Mouse (Mus musculus) left cerebral cortex, postnatal 4 days (tissue): ENCODE data around the gene Ppp6r2. TPM values are rescaled to one million over a fixed set of nuclear protein-coding genes. Genes with fewer than 3 reads are reported as not detected.

ENCODE experiments used
- DNase-seq: peaks from one replicate; pipeline ENCODE4 v3.0.0-alpha.2; 2022
- intact Hi-C: fragments of 180-260 bp; cut with DNase I; formaldehyde crosslinking; loops from one replicate; pipeline ENCODE4 v1.15.1; 2025
- total RNA-seq, 2 experiments: library from RNA; stranded (reverse); gene quantifications; 2 replicates each; pipeline ENCODE4 v1.2.3; 2021

Ppp6r2 gene
- total RNA-seq, 2 experiments from 2014 or later: 163 to 165 TPM

DNA sequence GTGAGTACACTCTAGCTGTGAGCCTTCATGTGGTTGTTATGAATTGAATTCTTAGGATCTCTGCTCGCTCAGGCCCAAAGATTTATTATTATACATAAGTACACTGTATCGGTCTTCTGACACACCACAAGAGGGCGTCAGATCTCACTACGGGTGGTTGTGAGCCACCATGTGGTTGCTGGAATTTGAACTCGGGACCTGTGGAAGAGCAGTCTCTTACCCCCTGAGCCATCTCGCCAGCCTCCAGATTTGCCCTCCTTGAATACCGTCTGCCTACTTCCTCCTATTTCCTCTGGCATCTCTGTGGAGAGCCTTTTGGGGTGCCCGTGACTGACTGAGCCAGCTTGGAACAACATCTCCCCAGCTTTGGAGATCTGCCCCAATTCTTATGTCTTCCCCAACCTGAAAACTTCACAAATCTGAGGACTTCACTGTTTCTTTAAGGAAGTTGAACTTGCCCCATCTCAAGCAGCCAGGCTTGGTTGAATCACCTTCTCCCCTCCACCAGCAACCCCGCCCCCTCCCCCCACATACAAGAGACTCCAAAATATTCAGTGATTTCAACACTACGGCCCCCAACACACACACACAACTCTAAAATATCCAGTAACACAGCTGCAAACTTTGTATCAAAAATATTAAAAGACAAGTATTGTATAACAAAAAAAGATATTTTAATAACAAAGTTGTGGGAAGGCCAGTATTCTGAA lies 29.6 kb upstream of the Ppp6r2 start:
- peak; percentile 21 for DNase-seq
- intact Hi-C loops: no loop called here

DNA sequence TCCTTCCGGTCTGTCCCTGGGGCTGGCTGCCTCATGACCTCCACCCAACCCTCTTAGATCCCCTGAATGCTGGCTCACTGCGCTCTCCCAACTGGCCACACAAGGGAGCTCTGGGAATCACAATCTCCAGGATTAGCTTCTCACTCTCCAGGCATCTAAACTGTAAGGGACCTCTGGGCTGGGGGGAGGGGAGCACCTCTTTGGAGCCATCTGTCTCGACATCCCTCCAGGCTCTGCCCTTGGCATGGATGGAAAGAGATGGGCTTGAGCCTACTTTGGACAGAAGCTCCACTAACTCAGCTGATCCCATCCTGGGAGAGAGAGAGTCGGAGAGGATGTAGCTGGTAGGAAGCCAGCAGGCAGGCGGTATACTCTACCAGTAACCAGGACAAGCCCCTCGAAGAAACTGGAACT lies 29.0 kb upstream of the Ppp6r2 start:
- intact Hi-C loops: no loop called here
- peak; percentile 88 for DNase-seq

DNA sequence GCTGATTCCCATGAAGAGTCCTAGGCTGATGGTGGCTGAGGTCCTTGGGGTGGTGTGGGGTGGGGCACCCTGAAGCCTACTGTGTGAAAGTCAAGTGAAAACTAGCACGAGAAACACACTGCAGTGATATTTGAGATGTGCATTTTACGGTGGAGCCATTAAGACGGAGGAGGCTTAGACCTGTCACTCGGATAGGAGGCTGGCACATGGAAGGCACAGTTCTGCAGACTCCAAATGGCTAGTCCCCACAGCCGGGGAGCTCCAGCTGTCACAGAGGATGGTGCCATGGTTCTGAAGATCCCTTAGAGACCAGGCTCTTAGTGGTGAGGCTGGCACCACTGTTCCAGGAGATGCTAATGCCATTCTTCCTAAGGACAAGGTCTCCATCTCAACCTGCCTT lies 28.5 kb upstream of the Ppp6r2 start:
- DNase-seq: peak; percentile 64
- intact Hi-C loops: no loop called here

DNA sequence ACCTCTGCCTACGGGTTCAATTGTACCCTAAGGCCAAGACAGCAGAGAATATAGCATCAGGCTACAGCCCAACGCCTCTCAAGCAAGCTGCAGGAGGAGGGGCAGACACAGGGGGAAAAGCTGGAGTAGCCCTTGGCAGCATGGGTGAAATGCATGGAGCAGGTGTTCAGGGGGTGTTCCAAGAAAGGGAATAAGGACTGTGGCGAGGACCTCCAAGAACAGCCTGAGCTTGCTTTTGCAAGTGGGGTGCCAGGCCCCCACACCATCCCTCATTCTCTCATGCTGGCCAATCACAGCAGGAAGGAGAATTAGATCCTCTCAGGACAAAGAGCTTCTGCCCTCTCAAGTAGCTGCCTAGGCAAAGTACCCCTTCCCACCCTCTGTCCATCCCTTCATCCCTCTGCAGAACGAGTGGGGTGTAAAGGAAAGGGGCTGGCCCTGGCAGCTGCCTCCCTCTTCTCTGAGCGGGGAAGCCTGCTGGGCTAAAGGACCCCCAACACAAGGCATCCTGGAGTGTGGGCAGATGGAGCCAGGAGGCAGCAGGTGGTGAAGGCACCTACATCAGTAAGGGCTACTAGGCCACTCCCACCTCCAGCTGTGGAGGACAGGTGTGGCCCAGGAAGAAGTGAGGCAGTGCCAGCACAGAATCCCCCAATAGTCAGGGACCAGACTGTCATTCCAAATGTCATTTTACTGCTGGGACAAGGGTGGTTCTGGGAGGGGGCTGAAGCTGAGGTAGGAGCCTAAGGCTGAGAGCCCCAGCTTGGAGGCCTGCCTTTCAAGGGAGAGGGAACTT lies 27.0 kb upstream of the Ppp6r2 start:
- peak; percentile 83 for DNase-seq

DNA sequence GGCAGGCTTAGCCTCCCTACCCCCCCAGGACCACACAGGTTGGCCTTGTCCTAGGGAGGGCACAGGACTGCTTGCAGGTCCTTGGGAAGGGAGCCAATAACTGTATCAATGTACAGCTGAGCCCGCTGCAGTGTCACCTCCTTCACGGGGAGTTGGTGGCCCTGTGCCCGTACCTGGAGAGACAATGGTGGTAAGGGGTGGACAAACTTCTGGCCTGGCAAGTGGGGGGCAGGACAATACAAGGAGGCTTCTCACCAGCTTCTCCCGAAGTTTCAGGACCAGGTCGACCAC lies 26.5 kb upstream of the Ppp6r2 start:
- intact Hi-C loops: no loop called here
- DNase-seq: peak; percentile 77

More for the DNA sequence above, 27.0 kb upstream of the Ppp6r2 start:
- intact Hi-C loops: no loop called here

DNA sequence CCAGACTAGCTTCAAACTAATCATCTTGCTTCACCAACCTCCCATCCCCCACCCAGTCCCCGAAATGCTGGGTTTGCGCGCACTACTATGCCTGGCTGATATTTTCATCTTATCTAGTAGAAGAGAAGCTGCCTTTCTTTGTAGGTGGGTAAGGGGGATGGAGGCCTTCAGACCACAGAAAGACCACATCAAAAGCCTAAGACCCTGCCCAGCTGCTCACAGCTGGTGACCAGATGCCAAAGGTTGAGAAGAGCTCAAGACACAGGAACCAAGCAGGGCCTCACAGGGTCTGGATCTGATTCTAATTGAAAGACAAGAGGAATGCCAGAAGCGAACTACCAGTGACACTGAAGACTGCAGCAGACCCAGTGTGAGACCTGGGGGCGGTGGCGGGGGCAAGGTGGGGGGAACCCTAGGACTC lies 16.1 kb upstream of the Ppp6r2 start:
- intact Hi-C loops: no loop called here
- peak; percentile 16 for DNase-seq

DNA sequence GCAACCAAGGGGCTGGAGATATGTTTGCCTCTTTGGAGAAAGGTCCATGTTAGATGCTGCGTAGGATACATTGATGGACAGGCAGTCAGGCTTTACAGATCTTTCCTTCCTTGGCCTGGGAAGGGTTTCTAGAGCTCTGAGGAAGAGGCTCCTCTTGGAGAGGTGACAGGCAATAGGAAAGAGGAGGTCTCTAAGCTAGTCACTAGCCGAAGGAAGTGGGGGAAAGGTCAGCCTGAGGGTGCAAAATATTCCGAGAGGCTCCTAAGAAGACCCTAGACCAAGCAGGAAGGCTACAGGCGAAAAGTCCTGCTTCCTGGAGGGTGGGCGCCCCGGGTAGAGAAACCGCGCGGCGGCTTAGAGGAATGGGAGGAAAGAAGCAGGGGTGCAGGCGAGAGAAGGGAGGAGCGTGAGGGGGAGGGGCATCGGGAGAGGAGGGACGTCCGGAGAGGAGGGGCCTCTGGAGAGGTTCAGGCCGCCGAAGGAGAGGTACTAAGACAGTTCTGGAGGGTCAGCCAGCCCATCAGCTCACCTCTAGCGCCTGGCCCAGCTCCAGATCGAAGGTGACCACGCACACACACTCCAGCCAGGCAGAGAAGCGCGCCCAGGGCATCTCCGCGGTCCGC lies 15.6 kb upstream of the Ppp6r2 start:
- intact Hi-C loops: no loop called here
- peak; percentile 94 for DNase-seq

DNA sequence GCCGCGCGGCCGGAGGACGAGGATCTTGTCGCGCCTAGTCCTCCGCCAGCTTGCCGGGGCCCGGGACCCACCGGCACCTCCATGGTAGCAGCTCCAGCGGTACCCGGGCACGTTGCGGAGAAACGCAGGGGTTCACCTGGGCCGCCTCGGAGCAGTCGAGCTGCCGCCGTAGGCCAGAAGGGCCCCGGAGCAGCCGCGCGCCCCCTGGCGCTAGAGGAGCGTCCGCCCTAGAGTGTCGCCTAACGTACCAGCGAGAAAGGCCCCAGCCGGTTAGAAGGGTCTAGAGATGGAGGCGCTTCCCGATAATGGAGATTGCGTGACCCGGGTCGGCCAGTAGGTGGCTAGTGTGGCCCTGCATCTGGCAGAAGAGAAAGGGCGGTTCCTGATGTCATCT lies 15.0 kb upstream of the Ppp6r2 start, which contains the start of gene Dennd6b:
Dennd6b (minus strand) TSS at position 184 of the 394 bp plus-strand sequence.
- intact Hi-C loops: no loop called here
- peak; percentile 97 for DNase-seq

DNA sequence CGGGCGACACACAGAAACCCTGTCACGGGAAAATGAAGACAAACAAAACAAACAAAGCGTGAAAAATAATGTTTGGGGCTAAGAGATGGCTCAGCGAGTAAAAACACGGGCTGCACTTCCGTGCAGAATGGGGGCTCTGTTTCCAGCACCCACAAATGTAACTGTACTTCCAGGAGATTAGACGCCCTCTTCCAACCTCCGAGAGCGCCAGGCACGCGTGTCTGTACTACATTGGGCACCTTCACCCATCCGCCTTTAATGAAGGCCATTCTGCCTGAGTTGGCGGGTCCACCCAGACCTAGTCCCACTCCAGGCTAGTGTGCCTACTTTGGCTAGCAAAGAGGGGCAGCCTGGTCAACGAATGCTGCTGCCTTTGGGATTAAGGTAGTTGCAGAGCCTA lies 14.3 kb upstream of the Ppp6r2 start:
- intact Hi-C loops: no loop called here
- peak; percentile 6 for DNase-seq

DNA sequence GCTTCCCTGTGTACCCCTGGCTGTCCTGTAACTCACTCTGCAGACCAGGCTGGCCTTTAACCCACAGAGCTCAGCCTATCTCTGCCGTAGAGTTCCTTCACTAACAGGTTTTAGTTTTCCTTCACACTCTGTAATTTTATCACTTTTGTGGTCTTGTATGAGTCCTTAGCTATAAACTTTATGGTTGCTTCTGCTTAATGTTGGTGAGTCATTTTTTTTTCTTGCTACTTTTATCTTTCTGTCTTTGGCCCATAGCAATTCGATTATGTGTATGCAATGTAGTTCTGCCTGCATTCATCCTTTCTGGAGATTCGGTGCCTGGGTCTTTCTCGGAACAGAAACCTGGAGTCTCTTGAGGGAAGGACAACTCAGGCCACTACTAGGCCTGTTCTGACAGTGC lies 3.9 kb upstream of the Ppp6r2 start:
- intact Hi-C loops: loop anchor here (10.0 kb wide), 1 partner anchor 83 kb away; the partner anchor contains the start of genes Hdac10 and Tubgcp6
- DNase-seq: no peak

DNA sequence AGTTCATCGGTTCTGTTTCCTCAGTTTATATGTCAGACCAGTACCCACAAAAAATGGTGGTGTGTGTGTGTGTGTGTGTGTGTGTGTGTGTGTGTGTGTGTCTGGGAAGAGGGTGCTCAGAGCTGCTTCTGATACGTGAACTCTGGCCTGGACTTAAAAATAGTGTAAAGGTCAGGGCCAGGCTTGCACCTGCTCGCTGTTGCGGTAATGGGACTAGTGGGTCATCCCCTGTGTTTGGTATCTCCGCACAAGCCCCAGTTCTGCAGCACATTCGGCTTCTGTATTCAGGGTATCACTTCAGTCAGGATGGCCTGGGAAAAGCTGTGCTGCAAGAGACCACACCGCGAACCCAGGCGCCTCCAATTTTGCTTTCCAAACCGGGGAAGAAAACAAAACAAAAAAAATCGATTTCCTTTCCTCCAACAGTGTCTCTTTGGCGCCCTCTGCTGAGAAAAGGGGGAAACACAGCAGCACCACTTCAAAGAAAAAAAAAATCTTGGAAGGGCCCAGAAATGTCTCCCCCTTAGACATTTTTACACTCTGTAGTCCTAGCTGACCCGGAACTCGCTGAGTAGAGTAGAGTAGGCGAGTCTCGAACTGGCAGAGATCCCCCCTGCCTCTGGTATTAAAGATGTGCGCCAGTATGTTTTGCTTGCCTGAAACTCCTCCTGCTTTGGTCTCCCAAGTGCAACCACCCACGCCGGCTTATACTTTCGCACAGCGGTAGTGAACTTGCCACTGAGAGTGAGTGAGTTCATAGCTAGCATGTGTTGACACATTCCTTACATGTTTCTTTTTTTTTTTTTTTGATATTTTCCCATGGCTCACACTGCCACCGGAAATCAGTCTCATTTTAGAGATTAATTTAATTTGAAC lies 1.2 kb upstream of the Ppp6r2 start:
- DNase-seq: peak; percentile 91
- intact Hi-C loops: loop anchor here (10.0 kb wide), 1 partner anchor 85 kb away; the partner anchor contains the start of genes Hdac10 and Tubgcp6

DNA sequence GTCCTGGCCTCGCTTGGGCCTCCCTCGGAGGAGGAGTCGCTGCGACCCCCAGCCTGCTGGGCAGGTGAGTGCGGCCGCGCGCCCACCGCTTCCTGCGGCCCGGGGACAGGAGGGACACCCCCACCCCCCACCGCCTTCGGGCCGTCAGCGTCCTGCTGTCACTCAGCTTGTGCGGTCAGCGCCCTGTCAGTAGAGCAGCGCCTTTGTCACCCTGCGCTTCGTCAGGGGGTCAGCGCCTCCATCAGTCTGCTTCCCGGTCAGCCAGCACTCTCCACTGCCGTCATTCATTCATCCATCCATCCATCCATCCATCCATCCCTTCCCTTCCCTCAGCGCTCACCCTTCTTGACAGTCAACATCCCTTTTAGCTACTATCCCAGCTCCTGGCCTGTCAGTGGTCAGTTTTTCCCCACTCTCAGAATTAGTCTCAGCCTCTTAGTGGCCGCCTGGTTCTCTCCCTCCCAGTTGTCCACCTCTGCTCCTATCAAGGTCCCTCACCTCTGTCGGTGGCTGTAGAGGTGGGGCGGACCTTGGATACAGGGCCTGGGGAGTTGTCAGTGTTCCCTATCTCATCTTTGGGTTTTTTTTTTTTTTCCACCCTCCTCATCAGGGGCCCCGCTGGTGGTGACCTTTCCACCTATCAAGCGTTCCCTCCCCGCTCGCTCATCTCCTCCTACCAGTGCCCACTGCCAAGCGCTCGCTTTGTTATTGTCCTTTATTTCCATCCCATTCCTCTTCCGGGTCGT lies 536 bp downstream of the Ppp6r2 start:
- intact Hi-C loops: no loop called here
- DNase-seq: peak; percentile 30

DNA sequence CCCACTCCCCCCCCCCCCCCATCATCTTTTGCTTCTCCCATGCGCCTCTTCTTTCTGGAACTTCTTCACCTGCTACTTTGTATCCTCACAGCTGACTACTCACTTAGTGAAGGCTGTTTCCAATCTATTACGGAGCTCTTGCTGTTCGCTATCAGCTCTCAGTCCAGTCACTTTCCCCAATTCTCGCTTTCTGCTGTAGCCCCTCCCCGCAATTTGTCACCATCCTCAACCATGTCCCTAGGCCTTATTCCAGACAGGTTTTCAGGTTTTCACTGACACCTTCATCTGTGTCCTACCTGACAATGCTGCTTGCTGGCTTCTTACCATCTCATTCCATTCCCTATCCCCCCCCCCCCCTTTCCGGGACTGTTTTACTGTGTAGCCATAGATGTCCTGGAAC lies 1.1 kb downstream of the Ppp6r2 start:
- intact Hi-C loops: no loop called here
- no peak for DNase-seq

DNA sequence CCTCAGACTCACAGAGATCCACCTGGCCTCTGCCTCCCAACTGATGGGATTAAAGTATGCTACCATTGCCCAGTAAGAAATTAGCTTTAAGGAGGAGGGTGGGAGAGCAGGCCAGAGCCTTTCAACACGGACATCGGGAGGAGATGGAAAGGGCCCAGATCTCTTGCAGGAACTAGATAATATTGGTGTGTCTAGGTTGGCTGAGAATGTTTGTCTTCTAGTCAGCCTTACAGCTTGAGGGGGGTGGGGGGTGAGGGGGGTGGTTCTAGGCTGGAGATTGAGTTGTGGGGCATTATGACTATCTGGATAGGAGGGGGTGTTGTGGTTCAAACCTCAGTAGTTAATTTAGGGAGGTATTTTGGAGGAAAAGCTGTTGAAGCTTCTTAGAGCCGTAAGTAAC lies 2.2 kb downstream of the Ppp6r2 start:
- intact Hi-C loops: no loop called here
- DNase-seq: no peak

DNA sequence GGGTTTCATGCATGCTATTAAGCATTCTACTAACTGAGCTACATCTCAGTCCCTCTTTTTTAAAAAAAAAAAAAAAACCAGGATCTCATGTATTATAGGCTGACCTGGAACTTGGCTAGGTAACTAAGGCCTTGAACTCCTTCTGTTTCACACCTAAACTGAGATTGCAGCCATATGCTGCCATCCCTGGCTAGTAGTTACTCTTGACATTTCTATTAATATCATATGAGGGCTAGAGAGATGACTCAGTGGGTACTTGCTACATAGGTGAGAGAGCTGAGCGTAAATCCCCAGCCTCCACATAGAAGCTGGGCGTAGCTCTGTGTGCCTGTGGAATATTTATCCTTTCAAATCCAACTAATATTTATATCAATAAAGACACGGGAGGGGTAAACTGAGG lies 3.6 kb downstream of the Ppp6r2 start:
- DNase-seq: no peak
- intact Hi-C loops: no loop called here

DNA sequence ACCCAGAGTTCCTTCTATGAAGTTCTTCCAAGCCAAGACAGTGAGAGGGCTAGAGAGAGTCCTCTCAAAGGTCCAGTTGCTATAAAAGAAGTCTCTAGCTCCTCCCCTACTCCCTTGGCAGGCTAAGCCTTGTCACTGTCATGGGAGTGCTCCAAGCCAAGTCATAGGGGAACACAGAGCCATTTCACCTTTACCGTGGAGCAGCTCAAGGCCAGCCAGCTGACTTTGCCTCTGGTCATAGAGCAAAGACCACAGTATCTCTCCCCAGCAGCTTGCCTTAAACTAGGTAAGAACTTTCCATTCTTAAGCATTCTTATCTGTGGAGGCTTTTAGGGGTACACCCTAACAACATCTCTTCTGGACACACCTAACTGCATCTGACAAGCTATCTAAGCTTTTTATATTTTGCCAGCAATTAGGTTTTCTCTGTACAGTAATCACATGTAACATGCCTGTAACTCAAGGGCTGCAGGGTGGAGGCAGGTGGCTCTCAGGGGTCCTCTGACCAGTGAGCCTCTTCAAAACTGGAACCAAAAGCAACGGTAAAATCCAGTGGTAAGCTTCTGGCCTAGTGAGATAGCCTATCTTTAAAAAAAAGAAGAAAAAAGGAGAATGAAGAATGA lies 4.4 kb downstream of the Ppp6r2 start:
- no peak for DNase-seq
- intact Hi-C loops: no loop called here

DNA sequence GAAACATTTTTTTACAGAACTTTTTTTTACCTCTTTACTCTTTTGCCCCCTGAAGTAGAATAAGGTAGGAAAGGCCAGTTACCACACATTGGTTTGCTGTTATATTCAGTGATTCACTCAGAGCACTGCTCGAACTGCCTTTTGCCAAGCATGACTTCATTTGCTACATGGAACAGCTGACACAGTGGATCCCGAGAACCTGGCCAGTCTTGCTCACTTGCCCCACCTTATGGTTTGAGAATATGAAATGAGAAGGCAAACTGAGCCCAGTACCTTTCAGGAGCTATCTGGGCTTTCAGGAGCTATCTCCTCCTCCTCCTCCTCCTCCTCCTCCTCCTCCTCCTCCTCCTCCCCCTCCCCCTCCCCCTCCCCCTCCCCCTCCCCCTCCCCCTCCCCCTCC lies 22.2 kb downstream of the Ppp6r2 start:
- DNase-seq: peak; percentile 11
- intact Hi-C loops: no loop called here

DNA sequence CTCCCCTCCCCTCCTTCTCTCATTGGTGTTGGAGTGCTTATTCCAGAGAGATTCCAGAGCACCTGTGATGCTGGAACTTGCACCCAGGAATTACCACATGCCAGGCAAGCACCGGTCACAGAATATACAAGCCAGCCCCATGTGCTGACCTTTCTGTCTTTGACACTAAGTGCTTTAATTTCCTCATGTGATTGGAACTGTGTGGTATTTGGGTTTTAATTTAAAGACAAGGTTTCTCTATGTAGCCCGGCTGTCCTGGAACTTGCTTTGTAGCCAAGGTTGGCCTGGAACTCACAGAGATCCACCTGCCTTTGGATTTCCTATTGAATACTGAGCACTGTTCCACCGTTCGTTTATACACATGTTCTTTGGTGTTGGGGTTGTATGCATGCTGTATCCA lies 22.7 kb downstream of the Ppp6r2 start:
- intact Hi-C loops: no loop called here
- no peak for DNase-seq

DNA sequence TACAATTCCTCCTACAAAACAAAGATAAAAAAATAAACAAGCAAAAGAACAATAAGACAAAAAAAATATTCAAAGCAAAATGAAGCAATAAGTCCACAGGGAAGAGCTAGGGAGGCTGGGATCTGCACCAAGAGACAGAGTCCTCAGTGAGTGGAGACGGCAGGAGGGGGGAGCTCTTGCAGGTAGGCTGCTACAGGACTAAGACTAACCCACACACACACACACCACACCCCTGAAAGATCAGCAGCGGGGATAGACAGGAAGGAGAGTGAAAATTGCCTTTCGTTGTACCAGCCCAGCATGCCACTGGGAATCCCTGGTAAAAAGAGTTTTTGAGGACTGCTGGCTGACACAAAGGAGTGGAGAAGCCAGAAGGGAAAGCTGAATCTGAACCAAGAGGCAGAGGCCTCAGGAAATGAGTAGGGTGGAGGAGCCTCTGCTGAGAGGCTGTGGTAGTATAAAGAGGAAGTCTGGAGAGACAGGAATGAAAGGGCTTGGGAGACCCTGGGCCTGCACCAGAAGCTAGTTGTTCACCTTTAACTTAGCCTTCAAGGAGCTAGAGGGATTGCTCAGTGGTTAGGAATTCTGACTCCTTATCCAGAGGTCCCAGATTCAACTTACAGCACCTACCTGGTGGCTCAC lies 28.5 kb downstream of the Ppp6r2 start:
- DNase-seq: no peak
- intact Hi-C loops: no loop called here
